Mouse (Mus musculus) ovary, postnatal 36 days (tissue): ENCODE results near the gene Afg3l1.
A peak's percentile ranks its signal among the peaks of the same experiment; 100 is the strongest.
"Not testable (repeated sequence)": the region's sequence is repeated elsewhere in the genome, so short reads cannot be mapped to it uniquely, and the experiment has no call there.

ENCODE experiments used
- DNase-seq: peaks from one replicate; pipeline ENCODE4 v3.0.0; 2022; ENCODE audit warnings: low spot score, mixed read lengths

Afg3l1 gene

DNA sequence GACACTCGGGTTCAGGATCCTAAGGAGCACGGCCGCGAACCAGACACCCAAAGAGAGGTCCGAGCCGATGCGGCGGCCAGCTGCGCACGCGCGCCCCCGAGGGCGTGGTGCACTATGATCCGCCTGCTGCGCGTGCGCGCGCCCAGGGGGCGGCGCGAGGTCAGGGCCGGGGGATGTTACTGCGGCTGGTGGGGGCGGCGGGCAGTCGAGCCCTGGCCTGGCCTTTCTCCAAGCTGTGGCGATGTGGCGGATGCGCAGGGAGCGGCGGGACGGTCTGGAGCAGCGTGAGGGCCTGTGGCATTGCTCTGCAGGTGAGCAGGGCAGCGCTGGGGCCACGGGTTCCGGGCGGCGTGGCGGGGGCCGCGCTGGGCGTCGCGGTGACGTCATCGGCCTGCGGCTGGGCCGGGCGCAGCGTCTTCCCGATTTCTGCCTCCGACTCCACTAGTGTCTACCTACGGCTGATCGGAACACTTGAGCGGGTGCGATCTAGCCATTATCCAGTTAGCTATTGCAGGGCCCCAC is at the start of gene Afg3l1:
TSS of gene Afg3l1 (plus strand) at position 167 of the 522 bp plus-strand sequence.
- peak; percentile 95 for DNase-seq

DNA sequence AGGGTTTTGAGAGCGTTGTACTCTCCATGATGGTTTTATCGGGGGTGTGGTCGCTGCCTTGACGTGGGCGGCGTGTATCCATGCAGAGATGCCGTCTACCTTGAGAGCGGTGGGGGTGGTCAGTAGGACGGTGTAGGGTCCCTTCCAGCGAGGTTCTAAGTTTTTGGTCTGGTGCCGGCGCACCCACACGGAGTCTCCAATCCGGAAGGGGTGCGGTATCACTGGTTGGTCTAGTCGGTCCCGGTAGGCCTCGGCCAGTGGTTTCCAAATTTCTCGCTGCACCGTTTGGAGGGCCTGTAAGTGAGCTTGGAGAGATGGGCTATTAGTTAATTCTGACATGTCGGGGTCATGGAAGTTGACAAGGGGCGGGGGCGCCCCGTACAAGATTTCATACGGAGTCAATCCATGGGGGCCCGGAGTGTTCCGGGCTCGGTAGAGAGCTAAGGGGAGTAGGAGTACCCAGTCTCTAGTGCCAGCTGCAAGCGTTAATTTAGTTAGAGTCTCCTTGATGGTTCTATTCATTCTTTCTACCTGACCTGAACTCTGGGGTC is 49.3 kb upstream of the Afg3l1 start:
- no peak for DNase-seq

DNA sequence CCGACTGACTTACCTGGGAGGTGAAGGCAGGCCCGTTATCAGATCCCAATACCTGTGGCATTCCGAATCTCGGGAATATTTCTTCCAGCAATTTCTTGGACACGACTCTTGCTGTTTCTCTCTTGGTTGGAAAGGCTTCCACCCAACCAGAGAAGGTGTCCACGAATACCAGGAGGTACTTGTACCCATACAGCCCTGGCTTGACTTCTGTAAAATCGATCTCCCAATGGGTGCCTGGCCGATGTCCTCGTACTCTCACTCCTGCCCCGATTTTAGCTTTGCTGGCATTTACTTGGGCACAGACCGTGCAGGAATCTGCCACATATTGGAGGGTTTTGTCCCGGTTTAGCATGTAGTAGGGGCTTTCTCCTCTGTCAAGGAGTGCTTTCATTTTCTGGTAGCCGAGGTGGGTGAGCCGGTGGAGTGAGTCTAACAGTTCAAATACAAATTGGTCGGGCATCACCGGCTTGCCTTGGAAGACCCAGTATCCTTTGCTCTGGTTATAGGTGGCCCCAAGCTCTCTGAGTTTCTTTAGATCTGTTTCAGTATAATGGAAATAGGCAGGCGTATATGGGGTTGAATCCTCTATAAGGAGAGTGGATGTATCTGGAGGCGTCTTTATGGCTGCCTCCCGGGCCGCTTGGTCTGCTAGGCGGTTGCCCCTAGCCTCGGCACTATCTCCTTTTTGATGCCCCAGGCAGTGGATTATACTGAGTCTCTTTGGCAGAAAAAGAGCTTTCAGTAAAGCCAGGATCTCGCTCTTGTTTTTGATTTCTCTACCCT is 48.6 kb upstream of the Afg3l1 start:
- no peak for DNase-seq

DNA sequence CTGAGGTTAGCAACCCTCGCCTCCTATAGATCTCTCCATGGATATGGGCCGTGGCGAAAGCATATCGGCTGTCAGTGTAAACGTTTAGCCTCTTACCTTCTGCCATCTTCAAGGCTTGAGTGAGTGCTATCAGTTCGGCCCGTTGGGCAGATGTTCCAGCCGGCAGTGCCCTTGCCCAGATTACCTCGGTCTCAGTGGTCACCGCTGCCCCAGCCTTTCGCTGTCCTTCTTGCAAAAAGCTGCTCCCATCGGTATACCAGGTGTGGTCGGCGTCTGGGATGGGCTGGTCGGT is 48.0 kb upstream of the Afg3l1 start:
- DNase-seq: not testable (repeated sequence)

DNA sequence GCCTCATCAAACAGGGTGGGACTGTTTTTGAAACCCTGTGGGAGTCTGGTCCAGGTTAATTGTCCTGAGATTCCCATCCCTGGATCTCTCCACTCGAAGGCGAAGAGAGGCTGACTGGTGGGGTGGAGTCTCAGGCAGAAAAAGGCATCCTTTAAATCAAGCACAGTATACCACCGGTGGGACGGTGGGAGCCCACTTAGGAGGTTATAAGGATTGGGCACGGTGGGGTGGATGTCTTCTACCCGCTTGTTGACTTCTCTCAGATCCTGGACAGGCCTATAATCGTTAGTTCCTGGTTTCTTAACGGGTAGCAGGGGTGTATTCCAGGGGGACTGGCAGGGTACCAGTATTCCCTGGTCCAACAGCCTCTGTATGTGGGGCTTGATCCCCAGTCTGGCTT is 46.8 kb upstream of the Afg3l1 start:
- not testable (repeated sequence) for DNase-seq

DNA sequence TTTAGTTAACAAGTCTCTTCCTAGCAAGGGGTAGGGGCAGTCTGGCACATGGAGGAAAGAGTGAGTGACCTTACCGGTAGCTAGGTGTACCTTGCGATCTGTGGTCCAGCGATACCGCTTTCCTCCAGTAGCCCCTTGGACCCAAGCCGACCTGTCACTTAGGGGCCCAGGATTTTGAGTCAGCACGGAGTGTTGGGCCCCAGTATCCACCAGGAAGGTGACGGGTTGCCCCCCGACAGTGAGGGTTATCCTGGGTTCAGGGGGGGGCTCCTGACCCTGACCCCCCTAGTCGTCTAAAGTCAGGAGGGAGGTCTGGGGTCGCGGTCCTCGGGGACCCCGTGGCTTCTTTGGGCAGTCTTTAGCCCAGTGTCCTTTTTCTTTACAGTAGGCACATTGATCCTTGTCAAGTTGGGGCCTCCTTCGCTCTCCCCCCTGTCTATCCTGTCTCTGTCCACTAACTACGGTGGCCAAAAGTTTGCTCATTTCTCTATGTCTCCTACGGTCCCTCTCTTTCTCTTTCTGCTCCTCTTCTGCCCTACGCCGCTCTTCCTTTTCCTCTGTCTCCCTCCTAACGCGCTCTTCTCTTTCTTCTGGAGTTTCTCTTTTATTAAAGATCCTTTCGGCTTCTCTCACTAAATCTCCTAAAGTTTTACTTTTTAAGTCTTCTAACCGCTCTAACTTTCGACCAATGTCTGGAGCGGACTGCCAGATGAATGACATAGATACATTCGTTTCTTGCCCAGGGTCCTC is 45.9 kb upstream of the Afg3l1 start:
- no peak for DNase-seq

DNA sequence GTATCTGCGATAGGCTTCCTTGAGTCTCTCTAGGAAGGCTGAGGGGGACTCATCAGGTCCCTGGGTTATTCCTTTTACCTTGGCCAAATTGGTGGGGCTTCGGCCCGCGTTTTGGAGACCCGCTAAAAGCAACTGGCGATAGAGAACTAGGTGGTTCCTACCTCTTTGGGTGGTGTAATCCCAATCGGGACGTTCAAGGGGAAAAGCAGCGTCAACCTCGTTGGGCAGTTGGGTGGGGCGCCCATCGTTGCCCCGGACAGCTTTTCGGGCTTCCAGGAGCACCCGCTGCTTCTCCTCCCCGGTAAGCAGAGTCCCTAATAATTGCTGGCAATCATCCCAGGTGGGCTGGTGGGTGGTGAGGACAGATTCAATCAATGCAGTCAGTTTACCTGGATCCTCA is 45.3 kb upstream of the Afg3l1 start:
- DNase-seq: no peak

DNA sequence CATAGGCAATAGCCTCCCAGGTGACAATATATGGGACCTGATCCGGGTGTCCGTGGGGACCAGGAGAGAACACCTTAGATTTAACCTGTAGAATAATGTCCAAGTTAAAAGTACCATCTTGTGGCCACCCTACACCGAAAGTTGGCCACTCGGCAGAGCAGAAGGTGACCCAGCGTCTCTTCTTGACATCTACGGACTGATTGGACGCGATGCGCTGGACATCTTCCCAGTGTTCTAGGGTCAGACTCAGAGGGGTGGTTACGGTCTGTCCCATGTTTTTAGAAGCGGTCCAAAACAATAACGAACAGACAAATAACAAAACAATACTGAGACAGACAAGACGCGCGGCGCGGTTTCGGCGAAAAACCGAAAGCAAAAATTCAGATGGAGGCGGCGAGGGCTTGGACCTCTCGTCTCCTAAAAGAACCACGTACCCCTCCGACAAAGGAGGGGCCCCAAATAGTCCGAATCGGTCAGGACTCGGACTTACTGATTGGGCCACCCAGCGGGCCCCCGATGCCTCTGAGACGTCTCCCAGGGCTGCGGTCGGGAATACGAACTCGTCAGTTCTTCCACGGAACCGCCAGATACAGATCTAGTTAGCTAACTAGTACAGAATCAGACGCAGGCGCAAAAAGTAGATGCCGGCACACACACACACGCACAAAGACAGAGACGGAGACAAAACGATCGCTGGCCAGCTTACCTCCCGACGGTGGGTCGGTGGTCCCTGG is 44.3 kb upstream of the Afg3l1 start:
- not testable (repeated sequence) for DNase-seq

DNA sequence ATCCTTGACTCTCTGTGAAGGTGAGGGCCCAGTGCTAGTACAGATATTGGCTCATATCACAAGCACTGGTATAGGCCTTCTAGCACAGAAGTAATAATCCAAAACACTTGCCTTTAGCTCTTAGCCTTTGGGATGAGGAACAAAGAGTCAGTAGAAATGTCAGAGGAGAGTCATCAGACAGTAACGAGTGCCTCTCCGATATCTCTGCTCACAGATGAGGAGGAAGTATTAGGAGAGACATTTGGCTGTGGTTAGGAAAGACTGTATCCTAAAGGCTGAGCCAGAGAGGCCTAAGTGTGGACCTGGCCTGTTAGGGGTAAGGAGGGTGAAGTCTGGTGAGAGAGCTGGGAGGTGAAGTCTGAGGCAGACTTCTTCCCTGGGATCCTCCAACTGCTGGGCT is 35.9 kb upstream of the Afg3l1 start:
- DNase-seq: no peak

DNA sequence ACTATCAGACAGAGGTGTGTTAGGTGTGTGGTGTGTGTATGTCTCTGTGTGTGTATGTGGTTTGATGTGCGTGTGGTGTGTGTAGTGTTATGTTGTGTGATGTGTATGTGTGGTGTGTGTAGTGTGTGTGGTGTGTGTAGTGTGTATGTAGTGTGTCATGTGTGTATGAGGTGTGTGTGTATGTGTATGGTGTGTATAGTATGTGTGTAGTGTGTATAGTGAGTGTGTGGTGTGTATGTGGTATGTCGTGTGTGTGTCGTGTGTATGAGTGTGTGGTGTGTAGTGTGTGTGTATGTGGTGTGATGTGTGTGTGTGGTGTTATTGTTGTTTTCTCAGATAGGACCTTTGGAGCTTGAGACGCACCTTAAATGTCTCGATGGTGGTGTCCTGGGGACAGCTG is 35.4 kb upstream of the Afg3l1 start:
- DNase-seq: no peak

DNA sequence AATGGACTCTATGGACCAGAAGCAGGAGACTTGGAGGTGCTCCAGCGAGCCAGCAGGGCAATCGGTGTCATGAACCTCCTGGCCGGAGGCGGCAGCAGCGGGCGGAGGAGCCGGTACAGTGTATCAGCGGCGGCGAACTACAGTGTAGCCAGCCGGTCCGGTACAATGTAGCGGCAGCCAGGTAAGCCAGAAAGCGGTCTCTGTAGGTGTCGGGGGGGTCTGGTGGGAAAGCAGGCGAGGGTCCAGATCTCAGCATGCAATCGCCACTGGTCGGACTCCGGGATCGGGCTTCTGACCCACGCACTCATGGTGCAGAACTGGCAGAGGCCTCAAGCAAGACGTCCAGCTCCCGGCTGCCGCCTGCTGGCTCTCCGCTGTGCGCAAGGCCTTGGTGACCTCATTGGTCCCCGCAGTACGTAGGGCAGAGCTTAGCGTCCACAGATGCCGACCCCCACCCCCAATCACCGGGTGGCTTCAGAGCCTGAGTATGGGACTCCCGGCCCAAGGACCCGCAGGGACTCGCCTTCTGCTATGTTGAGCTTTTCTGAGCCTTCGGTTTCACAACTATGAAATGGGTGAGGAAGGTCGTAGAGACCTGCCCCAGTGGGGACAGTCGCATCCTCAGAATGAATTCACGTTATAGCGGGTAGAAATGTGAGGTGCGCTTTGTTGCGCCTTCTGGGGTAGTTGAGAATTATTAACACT is 34.7 kb upstream of the Afg3l1 start:
- peak; percentile 92 for DNase-seq

DNA sequence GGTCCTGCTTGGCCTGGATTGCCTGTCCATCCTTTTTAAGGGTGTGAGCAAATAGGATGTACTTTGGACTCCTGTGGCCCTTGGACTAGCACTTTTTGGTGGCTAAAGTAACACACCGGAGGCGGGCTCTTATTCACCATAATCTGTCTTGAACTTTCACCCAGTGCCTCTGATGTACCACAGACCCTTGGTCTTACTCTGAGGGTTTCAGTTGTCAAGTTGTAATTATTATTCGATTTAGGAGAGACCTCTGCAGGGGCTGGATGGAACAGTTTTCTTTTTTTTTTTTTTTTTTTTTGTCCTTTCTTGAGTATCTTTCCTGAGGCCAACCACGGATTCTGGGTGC is 34.2 kb upstream of the Afg3l1 start:
- no peak for DNase-seq

DNA sequence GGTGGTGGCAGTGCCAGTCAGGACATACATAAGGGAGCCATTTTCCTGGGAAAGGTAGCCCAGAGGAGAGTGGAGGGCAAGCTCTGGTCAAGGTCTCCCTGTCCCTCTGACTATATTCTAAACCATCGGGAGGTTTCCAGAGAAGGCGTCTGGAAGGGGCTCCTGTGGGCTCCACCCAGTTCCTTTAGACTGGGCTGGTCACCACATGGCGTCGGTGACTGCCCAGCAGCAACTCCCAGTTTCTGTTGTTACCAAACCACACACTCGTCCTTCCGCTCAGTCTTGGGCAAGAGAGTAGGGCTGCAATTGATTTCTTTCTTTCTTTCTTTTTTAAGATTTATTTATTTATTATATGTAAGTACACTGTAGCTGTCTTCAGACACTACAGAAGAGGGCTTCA is 33.6 kb upstream of the Afg3l1 start:
- no peak for DNase-seq

DNA sequence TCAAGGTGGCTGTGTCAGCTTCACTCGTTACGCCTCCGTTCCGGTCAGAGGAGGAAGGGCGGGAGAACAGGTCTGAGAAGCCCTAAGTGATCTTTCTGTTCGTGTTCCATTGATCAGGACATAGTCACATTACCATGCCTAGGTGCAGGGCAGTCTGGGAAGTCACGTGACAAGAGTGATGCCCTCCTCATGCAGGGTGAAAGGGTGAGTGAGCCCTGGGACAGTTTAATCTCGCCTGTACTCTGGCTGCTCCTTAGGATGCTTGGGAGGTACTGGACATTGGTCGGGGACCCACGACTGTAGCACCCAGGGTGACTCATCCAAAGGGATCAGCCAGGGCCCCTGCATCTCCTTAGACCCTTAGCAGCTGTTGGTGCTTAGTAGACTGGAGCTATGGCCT is 31.7 kb upstream of the Afg3l1 start:
- DNase-seq: no peak

DNA sequence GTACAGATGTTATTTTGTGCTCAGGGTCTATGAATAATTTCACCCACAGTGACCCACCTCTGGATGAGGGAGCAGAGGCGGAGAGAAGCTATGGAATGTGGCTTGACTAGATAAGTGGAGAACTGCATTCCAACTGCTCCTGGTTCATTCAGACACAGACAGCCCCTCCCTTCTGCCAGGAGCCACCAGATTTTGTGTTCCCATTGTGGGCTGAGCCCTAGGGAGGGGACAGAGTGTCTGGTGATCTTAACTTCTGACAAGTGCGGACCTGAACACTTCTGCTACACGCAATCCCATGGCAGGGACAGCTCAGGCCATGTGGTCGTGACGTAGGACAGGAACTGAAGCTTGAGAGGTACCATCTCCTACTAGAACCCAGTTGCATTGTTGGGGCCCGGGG is 30.9 kb upstream of the Afg3l1 start:
- no peak for DNase-seq

DNA sequence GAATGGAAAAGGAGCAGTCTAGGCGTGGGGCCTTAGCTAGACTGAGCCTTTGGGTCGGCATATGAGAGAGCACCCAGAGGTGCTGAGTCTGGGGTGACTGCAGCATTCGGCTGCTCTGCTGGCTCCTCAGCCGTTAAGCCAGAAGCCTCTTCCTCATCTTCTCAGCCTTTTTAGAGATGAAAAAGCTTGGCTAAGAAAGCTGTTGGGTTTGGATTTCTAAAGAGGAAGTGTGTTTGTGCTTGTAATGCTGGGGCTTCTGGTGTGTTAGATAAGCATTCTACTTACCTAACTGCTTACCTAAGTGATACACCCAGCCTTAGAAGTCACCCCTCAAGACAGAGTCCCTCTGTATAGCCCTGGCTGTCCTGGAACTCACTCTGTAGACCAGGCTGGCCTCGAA is 26.9 kb upstream of the Afg3l1 start:
- no peak for DNase-seq

DNA sequence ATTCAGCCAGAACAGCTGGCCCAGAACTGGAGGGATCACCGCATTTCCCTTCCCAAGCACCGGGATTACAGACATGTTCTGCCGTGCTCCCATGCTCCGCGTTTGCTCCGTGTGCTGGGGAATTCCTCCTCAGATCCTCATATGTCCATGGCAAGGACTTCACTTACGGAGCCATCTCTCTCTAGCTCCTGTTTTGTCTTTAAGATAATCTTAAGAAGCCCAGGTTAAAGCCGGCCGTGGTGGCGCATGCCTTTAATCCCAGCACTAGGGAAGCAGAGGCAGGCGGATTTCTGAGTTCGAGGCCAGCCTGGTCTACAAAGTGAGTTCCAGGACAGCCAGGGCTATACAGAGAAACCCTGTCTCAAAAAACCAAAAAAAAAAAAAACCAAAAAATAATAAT is 26.0 kb upstream of the Afg3l1 start:
- not testable (repeated sequence) for DNase-seq

DNA sequence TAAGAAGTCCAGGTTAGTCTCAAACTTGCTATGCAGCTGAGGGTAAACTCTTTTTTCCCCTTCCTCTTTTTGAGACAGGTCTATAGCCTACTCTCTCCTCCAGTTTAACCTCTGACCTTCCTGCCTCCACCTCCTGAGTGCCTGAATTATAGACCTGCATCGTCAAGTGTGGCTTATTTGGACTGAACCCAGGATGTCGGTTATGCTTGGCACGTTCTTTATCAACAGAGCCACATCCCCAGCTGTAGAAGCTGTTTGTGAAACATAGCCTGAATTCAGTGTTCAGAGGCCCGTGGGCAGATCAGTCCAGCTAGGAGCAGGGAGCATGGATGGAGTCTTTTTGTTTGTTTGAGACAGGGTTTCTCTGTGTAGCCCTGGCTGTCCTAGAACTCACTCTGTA is 25.6 kb upstream of the Afg3l1 start:
- no peak for DNase-seq

DNA sequence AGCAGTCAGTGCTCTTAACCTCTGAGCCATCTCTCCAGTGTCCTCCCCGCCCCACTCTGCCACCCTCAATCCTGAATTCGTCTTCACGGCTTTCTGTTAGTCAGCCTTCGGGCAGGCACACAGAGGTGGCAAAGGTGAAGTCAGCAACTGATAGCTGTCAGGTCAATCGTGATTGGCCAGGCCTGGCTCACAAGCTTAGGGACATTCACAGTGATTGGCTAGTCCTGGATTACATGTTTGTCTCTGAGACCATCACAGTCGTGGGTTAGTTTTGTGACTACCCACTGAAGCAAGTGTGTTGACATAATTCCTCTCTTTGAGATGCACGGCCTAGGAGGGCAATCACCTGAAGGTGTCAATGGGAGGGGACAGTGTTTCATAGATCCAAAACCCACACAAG is 24.4 kb upstream of the Afg3l1 start:
- DNase-seq: no peak

DNA sequence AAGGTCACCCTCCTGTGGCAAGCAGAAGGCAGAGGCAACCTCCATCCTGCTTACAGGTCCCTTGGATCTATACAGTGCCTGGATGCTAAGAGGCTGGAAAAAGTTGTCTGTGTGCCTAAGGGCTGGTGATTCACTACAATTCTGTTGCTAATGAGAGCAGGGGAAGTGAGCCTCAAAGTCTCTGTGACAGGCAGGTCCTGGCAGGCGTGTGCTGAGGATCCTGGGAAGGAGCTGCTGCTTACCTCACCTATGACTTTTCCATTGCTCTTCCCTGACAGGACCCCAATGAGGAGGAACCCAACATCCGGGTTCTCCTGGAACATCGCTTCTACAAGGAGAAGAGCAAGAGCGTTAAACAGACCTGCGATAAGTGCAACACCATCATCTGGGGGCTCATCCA is 23.8 kb upstream of the Afg3l1 start:
- DNase-seq: no peak

DNA sequence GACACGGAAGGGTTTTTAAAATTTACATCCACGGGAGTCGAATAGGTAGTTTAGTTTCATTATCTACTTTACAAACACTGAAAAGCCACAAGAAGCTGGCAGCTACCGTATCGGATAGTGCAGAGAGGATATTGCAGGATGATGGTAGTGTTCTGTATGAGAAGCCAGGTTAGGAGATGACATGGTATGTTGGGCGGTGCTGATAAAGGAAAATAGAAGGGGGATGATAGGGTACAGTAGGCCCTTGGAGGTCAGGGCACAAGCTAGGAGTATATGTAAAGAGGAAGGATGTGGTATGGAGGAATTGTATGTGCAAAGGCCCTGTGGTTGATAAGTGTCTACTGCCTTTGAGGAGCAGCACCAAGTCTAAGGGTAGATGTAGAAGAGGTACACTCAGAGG is 23.1 kb upstream of the Afg3l1 start:
- no peak for DNase-seq

DNA sequence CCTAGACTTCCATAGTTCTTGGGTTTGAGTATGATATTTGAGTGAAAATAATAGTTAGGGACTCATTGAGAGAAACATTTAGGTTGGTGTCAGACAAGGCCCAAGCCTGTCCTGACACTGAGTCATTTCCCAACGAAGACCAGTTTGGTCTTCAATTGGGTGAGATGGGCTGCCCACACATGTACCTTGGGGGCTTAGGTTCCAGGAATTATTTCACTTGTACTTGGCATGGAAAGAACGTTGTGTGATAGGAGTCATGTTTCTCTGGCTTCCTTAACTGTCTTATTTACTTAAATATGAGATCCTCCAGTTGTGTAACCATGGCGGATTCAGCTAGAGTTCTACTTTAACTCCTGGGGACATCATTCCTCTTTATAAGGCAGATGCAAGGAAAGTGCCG is 14.1 kb upstream of the Afg3l1 start:
- no peak for DNase-seq
